Mouse (Mus musculus) spleen, adult 2 months (tissue): Measurements from ENCODE around the gene Znrf4. TPM values are rescaled to one million over a fixed set of nuclear protein-coding genes. Genes with fewer than 3 reads are reported as not detected.

ENCODE experiments used
- DNase-seq, 2 experiments: peaks; one replicate each; pipeline versions ENCODE4 v3.0.0 to v3.0.0-alpha.2; 2012 to 2021; ENCODE audit warnings: low spot score in 2 of 2, low read depth in 1 of 2
- H3K27ac ChIP-seq: fragments of 200-500 bp; 2 replicates; pipeline ENCODE4 v1.5.1; 2012; ENCODE audit warnings: low read length, inconsistent platforms; ENCODE audit not compliant: insufficient read depth
- H3K27me3 ChIP-seq: fragments of 200-500 bp; 2 replicates; pipeline ENCODE4 v1.6.1; 2012; ENCODE audit warnings: mild to moderate bottlenecking, moderate library complexity, low read length, inconsistent platforms; ENCODE audit not compliant: control insufficient read depth, insufficient read depth
- H3K36me3 ChIP-seq: fragments of 200-500 bp; 2 replicates; pipeline ENCODE4 v1.6.1; 2012; ENCODE audit warnings: mild to moderate bottlenecking, low read length, inconsistent platforms; ENCODE audit not compliant: control insufficient read depth, insufficient read depth
- H3K4me1 ChIP-seq: fragments of 200-500 bp; 2 replicates; pipeline ENCODE4 v1.6.1; 2011; ENCODE audit warnings: inconsistent platforms; ENCODE audit not compliant: control insufficient read depth, insufficient read depth, insufficient read length
- H3K4me3 ChIP-seq: fragments of 200-500 bp; 2 replicates; pipeline ENCODE4 v1.5.1; 2011; ENCODE audit warnings: mild to moderate bottlenecking, inconsistent platforms; ENCODE audit not compliant: insufficient read depth, insufficient read length; ENCODE audit errors: extremely low read depth
- CTCF ChIP-seq: fragments of 200-500 bp; IDR thresholded peaks from 2 replicates; pipeline ENCODE4 v1.5.1; 2011; ENCODE audit warnings: mild to moderate bottlenecking, inconsistent platforms; ENCODE audit not compliant: insufficient read depth, insufficient read length, insufficient replicate concordance; ENCODE audit errors: extremely low read depth
- POLR2A ChIP-seq: fragments of 200-500 bp; IDR thresholded peaks from 2 replicates; pipeline ENCODE4 v1.6.1; 2011; ENCODE audit warnings: low read depth, low read length, inconsistent platforms
- WGBS: fragments of 180-500 bp; shearing (Covaris S2); methylation state at CpG from one replicate; pipeline ENCODE4 v1.1.7; 2018; 5-methylcytosine and 5-hydroxymethylcytosine counted together
- polyA plus RNA-seq: library from polyadenylated mRNA; depleted of rRNA; stranded (reverse); fragments of >200 nt; gene quantifications from 2 replicates; pipeline ENCODE4 v1.2.3, GENCODE M21; 2012

The Znrf4 gene
- polyA plus RNA-seq, 1 experiment = not detected

GRCm38 (mm10) chr17:56536192-56536591 lies 24.0 kb upstream of the Znrf4 start:
- no peak overlapping the region for H3K27ac ChIP-seq
- no peak for DNase-seq
- no peaks in the 10 kb centered on the region for H3K27me3 ChIP-seq
- H3K4me3 ChIP-seq = no peak overlapping the region
- no peaks in the 10 kb centered on the region for H3K4me1 ChIP-seq
- 79% methylated on average over 14 of the region's 14 CpGs for WGBS
- TF ChIP-seq CTCF (no peak), POLR2A (no peak)
- H3K36me3 ChIP-seq = no peaks in the 10 kb centered on the region

- H3K36me3 ChIP-seq = no peaks in the 10 kb centered on the region
- no peaks in the 10 kb centered on the region for H3K4me1 ChIP-seq
- DNase-seq = no peak
- no peaks in the 10 kb centered on the region for H3K27me3 ChIP-seq
- H3K27ac ChIP-seq = no peak overlapping the region
- H3K4me3 ChIP-seq = no peak overlapping the region
- TF ChIP-seq CTCF (no peak), POLR2A (no peak)
- 76% methylated on average over 4 of the region's 4 CpGs for WGBS
These were observed 12.7 kb upstream of the Znrf4 start for GRCm38 (mm10) chr17:56524943-56525342.

GRCm38 (mm10) chr17:56522744-56523143 lies 10.5 kb upstream of the Znrf4 start:
- Histone ChIP-seq H3K36me3 (no peaks in the 10 kb centered on the region), H3K4me1 (no peaks in the 10 kb centered on the region), H3K4me3 (no peak overlapping the region), H3K27ac (no peak overlapping the region), H3K27me3 (no peaks in the 10 kb centered on the region)
- 78% methylated on average over 1 of the region's 1 CpGs for WGBS
- DNase-seq = no peak
- TF ChIP-seq POLR2A = no peak
- TF ChIP-seq CTCF = no peak

DNA sequence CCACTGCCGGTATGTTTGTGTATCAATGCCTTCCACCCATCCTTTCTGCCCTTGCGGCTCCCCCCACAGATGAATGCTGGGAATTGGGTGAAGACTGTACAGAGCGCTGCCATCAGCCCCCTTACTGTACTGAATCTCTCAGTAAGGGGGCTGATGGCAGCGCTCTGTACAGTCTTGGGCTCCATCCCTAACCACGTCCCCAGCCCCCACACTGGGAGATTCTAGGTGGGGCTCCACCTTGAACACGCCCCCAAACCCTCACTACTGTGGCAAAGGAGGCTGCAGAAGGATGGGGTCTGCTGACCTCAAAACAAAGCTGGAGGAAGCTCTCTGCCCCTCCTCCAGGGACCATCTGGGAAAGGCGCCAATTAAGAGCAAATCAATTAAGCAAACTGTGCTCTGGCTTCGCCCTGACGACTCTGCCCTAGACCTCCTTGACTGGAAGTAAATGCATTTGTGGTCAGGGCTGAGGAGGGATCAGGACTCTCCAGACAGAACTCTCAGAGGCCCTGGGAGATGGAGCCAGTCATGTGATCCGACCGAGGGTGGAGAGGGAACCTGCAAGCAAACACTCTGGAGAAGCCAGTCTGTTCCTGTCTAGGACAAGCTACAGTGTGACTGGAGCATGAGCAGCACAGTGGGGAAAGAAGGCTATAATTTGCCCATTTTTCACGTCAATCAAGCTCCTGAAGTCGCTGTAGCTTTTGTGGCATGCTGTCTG lies 3.6 kb upstream of the Znrf4 start:
- no peaks in the 10 kb centered on the region for H3K36me3 ChIP-seq
- no peak for DNase-seq
- WGBS = 13% methylated on average over 13 of the region's 13 CpGs
- no peaks in the 10 kb centered on the region for H3K4me1 ChIP-seq
- TF ChIP-seq POLR2A (no peak), CTCF (no peak)
- H3K27me3 ChIP-seq = peaks cover 8% of the 10 kb centered on the region
- H3K27ac ChIP-seq = no peak overlapping the region
- H3K4me3 ChIP-seq = no peak overlapping the region

- no peak for DNase-seq
- TF ChIP-seq CTCF (no peak), POLR2A (no peak)
- H3K27me3 ChIP-seq = peaks cover 11% of the 10 kb centered on the region
- H3K4me3 ChIP-seq = no peak overlapping the region
- 48% methylated on average over 12 of the region's 12 CpGs for WGBS
- H3K36me3 ChIP-seq = no peaks in the 10 kb centered on the region
- no peak overlapping the region for H3K27ac ChIP-seq
- no peaks in the 10 kb centered on the region for H3K4me1 ChIP-seq
These were observed 2.7 kb upstream of the Znrf4 start for GRCm38 (mm10) chr17:56514916-56515315.

GRCm38 (mm10) chr17:56514330-56514729 lies 2.1 kb upstream of the Znrf4 start:
- Histone ChIP-seq H3K4me3 (no peak overlapping the region), H3K27me3 (peaks cover 13% of the 10 kb centered on the region), H3K27ac (no peak overlapping the region), H3K36me3 (no peaks in the 10 kb centered on the region), H3K4me1 (no peaks in the 10 kb centered on the region)
- TF ChIP-seq CTCF = no peak
- no peak for TF ChIP-seq POLR2A
- no peak for DNase-seq

DNA sequence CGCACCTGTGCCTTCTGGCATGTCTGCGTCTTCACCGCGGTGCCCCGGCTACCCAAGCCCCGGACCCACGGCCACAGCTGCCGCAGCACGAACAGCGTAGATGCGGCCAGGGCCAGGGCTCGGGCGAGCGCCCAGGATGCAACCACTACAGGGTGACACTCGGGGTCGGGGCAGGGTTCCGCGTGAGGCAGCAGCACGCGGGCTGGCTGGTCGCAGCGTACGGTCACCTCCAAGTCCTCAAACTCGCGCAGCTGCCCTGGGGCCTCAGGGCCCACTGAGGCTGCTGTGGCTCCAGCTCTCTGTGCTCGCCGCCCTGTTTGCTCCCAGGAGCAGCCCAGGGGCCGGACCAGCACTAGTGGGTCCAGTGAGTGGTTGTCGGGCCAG lies 532 bp downstream of the Znrf4 start:
- Histone ChIP-seq H3K4me1 (peaks cover 2% of the 10 kb centered on the region; the same call in 1 of the 2 replicates), H3K27ac (no peak overlapping the region), H3K36me3 (no peaks in the 10 kb centered on the region), H3K4me3 (no peak overlapping the region), H3K27me3 (peaks cover 13% of the 10 kb centered on the region)
- TF ChIP-seq POLR2A (no peak), CTCF (no peak)
- no peak for DNase-seq
- WGBS = 27% methylated on average over 29 of the region's 29 CpGs
